Mouse (Mus musculus): ENCODE data around the gene Bag2.

GRCm38 (mm10) chr1:33739302-33739701 lies 18.3 kb downstream of the Bag2 start:
- TF ChIP-seq ZNF384 (IDR thresholded peaks at IDR 0.05; ENCODE audit: low read depth, low read length) (no peak), HCFC1 (IDR thresholded peaks at IDR 0.05; ENCODE audit: borderline replicate concordance, insufficient read depth, low read length) (no peak)
